Mouse (Mus musculus): ENCODE results near the gene Sgtb. TPM values are rescaled to one million over a fixed set of nuclear protein-coding genes. Genes with fewer than 3 reads are reported as not detected.

Sgtb gene
- total RNA-seq, 2 experiments from 2014 or later = 5.2 to 7.6 TPM

DNA sequence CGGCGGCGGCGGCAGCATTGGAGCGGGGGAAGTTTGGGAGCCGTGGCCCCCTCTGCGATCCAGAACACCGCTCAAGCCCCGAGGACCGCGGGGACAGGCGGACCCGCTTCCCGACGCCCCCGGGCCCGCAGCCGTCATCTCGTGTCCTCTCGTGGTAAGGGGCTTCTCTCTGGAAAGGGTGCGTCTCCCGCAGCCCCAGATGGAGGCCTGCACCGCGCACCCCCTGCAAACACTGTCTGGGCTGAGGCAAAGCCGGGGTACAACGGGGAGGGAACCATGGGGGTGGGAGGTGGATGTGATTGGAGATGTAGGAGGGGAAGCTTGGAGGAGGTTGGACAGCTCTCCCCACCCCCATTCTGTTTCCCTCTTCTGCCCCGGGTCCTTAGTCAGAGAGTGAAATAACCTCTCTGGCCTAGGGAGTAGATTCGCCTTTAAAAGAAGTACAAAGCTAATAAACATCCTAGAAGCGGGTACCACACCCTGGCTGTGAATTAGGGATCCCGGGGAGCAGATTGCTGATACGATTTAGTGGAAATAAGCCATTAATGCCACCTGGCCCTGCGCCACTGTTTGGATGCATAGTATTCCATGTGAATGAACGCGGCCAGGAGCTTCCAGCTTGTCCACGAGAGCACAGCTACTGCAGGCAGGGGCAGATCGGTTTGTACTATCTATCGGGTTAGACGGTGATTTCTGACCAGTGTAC lies 428 bp downstream of the Sgtb start:
- peak; percentile 43 for DNase-seq

GRCm38 (mm10) chr13:104110526-104110925 lies 985 bp downstream of the Sgtb start:
- DNase-seq = no peak

DNA sequence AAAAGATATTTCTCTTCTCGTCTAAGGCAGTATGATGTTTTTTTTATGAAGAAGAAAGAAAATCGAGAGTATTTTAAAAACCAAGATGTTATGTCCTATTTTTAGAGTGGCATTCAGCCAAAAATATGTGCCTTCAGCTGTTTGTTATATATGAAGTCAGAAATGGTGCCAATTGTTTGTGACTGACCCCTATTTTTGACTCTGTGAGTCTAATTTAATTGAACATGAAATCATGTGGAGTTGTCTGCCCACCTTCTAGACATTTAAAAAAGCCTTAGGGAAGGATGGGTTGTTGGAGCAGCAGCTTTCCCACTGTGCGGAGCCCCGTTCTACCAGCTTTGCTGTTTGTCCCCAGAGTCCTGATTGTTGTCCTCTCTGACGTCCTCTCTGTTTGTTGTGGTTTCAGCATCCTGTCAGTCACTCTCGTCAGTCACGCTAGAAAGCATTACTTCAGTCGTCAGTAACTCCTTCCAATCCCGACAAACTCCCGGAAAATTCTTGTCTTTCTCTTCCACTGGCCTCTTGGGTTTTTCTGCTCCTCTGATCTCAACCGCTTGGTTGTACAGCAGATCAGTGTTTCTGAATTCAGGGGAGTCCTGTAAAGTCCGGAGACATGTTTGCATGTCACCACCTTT lies 2.8 kb downstream of the Sgtb start:
- DNase-seq = no peak

DNA sequence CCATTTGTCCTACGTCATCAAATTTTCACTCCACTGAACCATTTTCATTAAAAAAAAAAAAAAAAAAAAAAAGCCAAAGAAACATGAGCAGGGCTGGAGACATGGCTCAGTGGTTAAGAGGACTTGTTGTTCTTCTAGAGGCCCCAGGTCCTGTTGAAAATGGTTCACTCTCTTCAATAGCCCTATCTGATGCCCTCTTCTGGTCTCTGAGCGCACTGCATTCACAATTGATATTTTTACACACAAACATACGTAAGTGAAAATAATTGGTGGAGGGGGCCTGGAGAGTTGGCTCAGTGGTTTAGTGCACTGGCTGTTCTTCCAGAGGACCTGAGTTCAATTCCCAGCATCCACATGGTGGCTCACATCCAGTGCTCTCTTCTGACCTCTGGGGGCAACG lies 4.2 kb downstream of the Sgtb start:
- DNase-seq = no peak

DNA sequence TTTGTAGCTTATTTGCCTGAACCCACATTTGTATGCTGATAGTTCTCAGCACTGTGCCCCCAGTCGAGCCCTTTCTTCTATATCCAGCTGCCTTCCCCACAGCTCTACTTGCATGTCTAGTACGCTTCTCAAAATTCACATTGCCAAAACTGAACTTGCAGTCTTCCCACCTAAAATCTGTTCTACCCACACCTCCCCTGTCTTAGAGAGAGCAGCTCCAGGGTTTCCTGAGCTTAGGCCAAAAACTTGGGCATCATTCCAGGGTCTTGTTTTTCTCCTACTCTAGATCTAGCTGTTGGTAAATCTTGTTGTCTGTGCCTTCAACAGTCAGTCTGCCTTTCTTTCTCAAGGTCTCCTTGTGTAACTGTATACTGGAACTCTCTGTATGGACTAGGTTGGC lies 5.3 kb downstream of the Sgtb start:
- peak; percentile 12 for DNase-seq

GRCm38 (mm10) chr13:104122078-104122840 lies 12.7 kb downstream of the Sgtb start:
- DNase-seq = no peak

DNA sequence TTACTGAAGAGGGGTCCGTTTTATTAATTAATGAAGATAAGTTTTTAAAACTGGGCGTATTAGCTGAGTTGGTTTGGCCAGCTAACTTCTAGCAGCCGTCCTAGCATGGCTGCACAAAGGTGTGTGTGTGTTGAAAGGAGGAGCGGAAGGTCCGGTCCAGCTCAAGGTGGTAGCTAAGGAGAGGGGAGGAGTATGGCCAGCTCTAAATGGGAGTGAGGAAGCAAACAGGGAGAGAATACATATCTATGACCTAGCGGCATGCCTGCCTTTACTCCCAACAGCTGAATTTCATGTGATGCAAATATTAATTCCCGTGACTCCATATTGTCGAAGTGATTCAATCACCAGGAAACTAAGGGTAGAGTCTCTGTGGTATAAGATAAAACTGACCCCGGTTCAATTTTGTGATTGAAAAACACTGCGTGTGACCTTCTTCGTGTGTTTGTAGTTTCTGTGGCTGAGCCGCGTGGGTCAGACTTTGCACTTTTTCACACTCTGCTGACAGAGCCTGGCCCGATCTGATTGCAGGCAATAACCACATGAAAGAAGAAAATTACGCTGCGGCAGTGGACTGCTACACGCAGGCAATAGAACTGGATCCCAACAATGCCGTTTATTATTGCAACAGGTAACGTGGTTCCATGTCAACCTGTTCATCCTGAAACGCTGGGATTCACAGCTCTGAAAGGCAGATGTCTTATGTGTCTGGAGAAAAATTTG lies 14.3 kb downstream of the Sgtb start:
- DNase-seq = no peak

DNA sequence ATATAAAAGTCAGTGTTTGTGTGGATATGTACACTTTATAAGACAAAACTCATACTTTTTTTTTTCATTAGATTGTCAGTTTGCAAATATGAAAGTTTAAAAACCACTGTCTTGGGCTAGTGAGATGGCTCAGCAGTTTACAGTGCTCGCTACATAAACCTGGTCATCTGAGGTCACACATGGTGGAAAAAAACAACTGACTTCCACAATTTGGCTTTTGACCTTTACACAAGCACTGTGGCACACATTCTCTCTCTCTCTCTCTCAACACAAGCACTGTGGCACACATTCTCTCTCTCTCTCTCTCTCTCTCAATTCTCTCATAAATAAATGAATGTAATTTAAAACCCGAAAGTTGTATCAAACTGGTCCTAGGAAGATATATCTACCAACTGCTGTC lies 23.0 kb downstream of the Sgtb start:
- DNase-seq = no peak

GRCm38 (mm10) chr13:104134510-104135085 lies 25.1 kb downstream of the Sgtb start:
- no peak for DNase-seq

- peak; percentile 86 for DNase-seq
These were observed 30.0 kb downstream of the Sgtb start for GRCm38 (mm10) chr13:104139369-104140209.

GRCm38 (mm10) chr13:104144871-104145270 lies 35.3 kb downstream of the Sgtb start:
- no peak for DNase-seq

DNA sequence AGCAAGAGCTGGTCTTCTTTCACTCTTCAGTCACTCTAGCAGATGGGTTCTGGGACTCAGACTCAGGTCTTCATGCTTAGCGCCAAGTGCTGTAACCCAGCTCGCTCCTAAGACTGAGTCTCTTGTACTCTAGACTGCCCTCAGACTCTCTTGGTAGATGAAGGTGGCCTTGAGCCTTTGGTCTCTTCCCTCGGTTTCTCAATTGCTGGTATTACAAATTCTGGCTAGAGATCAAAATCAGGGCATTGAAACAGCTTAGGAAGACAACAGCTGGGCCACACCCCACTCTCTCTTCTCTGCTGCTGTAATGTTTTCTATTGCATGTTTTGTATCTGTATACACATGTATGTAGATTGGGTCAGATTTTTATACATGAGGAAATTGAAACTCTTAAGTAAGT lies 36.1 kb downstream of the Sgtb start:
- peak; percentile 7 for DNase-seq

GRCm38 (mm10) chr13:104154180-104154579 lies 44.6 kb downstream of the Sgtb start:
- no peak for DNase-seq

GRCm38 (mm10) chr13:104155106-104155505 lies 45.6 kb downstream of the Sgtb start:
- no peak for DNase-seq

DNA sequence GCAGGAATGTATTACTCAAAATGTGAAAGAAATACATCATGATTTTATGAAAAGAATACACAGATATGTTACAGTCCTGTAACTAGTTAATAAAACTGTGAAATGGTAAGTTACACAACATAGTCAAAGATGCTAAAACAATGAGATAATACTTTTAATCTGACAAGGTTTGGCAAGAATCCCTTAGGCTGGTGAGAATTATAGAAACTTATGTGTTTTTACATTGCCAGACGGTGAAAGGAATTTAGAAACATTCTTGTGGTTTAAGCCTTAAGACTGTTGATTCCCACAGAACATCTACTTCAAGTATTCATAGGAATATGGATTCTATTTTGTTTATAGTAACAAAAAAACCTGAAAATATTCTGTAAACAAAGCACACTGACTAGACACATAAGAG lies 46.1 kb downstream of the Sgtb start:
- DNase-seq = no peak

DNA sequence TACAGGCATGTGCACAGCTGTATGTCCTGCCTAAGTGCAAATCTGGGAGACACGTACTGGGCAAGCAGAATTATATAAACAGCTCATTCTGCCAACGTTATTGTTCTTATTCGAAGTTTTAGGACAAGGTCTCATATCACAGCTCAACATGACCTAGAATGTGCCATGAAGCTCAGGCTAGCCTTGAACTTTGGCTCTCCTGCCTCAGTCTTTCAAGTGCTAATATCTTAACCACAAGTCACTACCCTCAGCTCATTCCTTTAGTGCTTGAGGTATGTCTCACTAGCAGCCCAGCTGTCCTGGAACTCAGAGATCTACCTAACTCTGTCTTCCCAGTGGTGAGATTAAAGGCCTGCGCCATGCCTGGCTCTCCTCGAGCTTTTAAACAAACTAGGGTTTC lies 62.2 kb downstream of the Sgtb start:
- no peak for DNase-seq

- DNase-seq = no peak
These were observed 63.0 kb downstream of the Sgtb start for GRCm38 (mm10) chr13:104172498-104172897.

GRCm38 (mm10) chr13:104176874-104177273 lies 67.3 kb downstream of the Sgtb start:
- no peak for DNase-seq

GRCm38 (mm10) chr13:104177796-104178649 lies 68.5 kb downstream of the Sgtb start, which contains the start of gene Trappc13:
TSS of gene Trappc13 (minus strand) at chr13:104178469.
- peak; percentile 90 for DNase-seq

- peak; percentile 96 for DNase-seq
These were observed 69.1 kb downstream of the Sgtb start, which contains the start of gene Trim23 for GRCm38 (mm10) chr13:104178650-104179121. TSS of gene Trim23 (plus strand) at chr13:104178797.
